Mouse (Mus musculus) cerebellum, adult 2 months (tissue): ENCODE data around the gene 4930404N11Rik.

Experiments
- CTCF ChIP-seq: fragments of 200-500 bp; IDR thresholded peaks from 2 replicates; pipeline ENCODE4 v1.5.1; 2011; ENCODE audit warnings: low read depth, mild to moderate bottlenecking, control low read depth, low read length, moderate library complexity, borderline replicate concordance; ENCODE audit not compliant: insufficient read depth
- POLR2A ChIP-seq: fragments of 200-500 bp; IDR thresholded peaks from 2 replicates; pipeline ENCODE4 v1.6.1; 2011; ENCODE audit warnings: low read length, control low read depth, borderline replicate concordance; ENCODE audit not compliant: insufficient read depth

DNA sequence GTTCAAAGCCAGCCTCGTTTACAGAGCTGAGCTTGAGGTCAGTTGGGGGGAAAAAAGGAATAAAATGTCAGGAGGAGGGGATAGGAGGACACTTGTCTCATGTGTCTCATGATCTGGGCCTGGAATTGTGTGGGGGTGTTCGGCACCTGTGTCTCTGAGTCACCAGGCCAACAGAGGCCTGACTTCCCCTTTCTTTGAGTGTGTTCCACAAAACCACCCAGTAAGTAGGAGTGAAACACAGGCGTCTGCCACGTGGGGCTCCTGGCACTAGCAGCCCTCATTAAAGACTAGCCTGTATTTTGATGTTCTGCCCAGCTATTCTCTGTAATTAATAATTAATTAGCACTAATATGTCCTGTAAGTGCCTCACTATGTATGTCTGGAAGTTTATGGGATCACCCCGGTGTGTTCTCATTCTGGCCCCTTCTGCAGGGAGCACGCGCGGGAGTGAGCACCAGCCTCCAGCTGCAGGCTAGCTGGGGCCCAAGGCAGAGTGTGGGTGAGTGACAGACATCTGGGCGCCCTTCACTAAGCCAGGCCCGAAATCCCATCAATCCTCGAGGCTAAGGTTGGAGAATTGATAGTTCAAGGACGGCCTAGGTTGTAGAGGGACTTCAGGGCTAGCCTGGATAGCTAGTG is 9.1 kb downstream of the 4930404N11Rik start:
- no peak for TF ChIP-seq CTCF
- TF ChIP-seq POLR2A: no peak
